Mouse (Mus musculus): ENCODE results near the gene Rasa3.

DNA sequence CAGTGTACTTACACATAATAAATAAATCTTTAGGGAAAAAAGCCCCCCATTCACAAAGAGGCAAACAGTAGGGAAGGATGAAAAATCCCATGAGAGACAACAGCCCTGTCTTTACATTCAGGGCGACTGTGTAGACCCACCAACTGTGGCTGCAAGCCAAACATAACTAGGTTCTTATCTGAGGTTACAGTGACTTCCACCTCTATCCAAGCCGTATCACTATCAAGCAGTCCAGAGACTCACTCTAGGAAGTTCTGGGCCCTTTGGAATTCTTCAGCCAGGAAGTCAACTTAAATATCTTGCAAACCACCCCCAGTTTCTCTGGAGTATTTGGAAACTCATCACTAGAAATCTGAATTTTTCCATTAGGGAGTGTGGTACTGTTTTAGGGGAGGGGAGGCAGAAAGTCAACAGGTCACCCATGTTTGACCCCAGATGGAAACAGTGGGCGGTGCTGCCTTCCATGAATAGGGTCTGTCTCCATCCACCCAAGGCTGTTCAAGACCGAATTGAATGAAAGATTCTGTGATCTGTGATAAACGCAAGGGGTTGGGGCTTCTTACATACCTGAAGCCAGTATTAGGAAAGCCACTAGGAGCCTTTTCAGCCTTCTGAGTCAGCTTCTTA is 22.0 kb upstream of the Rasa3 start:
- no peak for TF ChIP-seq CTCF (IDR thresholded peaks at IDR 0.05; ENCODE audit: low read depth)
- no peak for TF ChIP-seq EP300 (optimal IDR thresholded peaks at IDR 0.05)
